Mouse (Mus musculus): ENCODE results near the gene Calm5. TPM values are rescaled to one million over a fixed set of nuclear protein-coding genes. Genes with fewer than 3 reads are reported as not detected.

Gene Calm5
- polyA plus RNA-seq, 1 experiment from 2014 or later: not detected

DNA sequence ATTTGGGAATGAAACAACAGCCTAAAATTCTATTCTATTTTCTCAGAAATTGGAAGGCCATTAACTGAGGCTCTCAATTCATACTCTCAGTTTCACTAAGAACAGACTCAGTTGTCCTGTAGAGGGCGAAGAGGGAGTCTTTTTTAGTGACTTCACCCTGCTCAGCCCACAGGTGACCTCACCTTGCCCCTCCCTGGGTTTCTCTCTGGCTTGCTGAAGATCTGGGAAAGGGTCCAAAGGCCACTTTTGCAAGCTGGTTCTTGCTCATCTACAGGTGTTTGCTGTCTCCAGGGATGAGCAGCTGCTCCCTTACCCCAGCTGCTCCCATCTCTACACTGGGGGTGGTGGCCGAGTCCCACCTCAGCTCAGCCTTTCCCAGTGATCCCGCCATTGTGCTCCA is 8.4 kb downstream of the Calm5 start:
- no peaks in the 10 kb centered on the region for H3K27me3 ChIP-seq (ENCODE audit: control insufficient read depth, insufficient read depth, low read length)
- no peak overlapping the region for H3K27ac ChIP-seq
- H3K36me3 ChIP-seq (replicated peaks; ENCODE audit: control insufficient read depth, insufficient read depth): no peaks in the 10 kb centered on the region
- no peak overlapping the region for H3K9ac ChIP-seq
- no peak for ATAC-seq (ENCODE audit: low FRiP score)
- no peaks in the 10 kb centered on the region for H3K9me3 ChIP-seq (ENCODE audit: control insufficient read depth, low read length)
- H3K4me2 ChIP-seq (replicated peaks): no peak overlapping the region
- no peak for DNase-seq (ENCODE audit: low spot score)
- H3K4me3 ChIP-seq (replicated peaks; ENCODE audit: low read length): no peak overlapping the region
- WGBS: 81% methylated on average over 3 of the region's 3 CpGs
- no peaks in the 10 kb centered on the region for H3K4me1 ChIP-seq (replicated peaks; ENCODE audit: control insufficient read depth, insufficient read depth, low read length)

DNA sequence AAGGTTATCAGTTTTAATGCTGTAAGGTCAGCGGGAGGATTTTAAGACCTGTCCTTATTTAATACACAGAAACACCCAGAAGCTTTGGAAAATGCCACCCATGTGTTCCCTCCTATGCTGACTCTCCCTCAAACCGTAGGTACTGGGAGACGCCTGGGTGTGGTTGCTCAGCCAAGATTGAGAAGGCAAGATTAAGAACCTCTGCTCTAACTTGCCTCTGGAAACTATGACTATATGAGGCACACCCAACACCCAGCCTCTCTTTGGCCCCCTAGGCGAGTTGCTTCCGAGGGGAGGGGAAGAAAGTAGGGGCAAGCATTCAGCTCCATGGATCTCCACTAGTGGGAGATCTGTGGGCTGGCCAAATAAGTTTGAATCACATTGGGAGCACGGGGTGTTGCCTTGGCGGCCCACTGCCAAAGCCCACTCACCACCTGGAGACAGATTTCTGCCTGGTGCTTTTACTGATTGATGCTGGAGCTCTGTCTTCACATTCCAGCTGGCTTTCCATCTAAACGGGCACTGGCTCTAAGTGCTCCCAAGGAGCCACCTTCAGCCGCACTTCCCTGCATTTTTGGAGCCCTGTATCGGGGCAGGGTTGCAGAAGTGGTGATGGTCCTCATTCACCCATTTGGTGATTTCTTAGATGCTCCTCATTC is 9.1 kb downstream of the Calm5 start:
- H3K4me2 ChIP-seq (replicated peaks): no peak overlapping the region
- H3K27ac ChIP-seq: no peak overlapping the region
- no peaks in the 10 kb centered on the region for H3K36me3 ChIP-seq (replicated peaks; ENCODE audit: control insufficient read depth, insufficient read depth)
- H3K9me3 ChIP-seq (ENCODE audit: control insufficient read depth, low read length): no peaks in the 10 kb centered on the region
- no peaks in the 10 kb centered on the region for H3K4me1 ChIP-seq (replicated peaks; ENCODE audit: control insufficient read depth, insufficient read depth, low read length)
- WGBS: 88% methylated on average over 10 of the region's 10 CpGs
- no peak for DNase-seq (ENCODE audit: low spot score)
- no peak overlapping the region for H3K9ac ChIP-seq
- no peaks in the 10 kb centered on the region for H3K27me3 ChIP-seq (ENCODE audit: control insufficient read depth, insufficient read depth, low read length)
- ATAC-seq (ENCODE audit: low FRiP score): no peak
- H3K4me3 ChIP-seq (replicated peaks; ENCODE audit: low read length): no peak overlapping the region

GRCm38 (mm10) chr13:3865648-3866354 is 11.8 kb downstream of the Calm5 start:
- no peak overlapping the region for H3K4me2 ChIP-seq (replicated peaks)
- DNase-seq (ENCODE audit: low spot score) (no peak), ATAC-seq (ENCODE audit: low FRiP score) (no peak)
- H3K4me3 ChIP-seq (replicated peaks; ENCODE audit: low read length): no peak overlapping the region
- H3K4me1 ChIP-seq (replicated peaks; ENCODE audit: control insufficient read depth, insufficient read depth, low read length): no peaks in the 10 kb centered on the region
- no peak overlapping the region for H3K27ac ChIP-seq
- no peak overlapping the region for H3K9ac ChIP-seq
- no peaks in the 10 kb centered on the region for H3K27me3 ChIP-seq (ENCODE audit: control insufficient read depth, insufficient read depth, low read length)
- WGBS: 88% methylated on average over 14 of the region's 14 CpGs
- H3K9me3 ChIP-seq (ENCODE audit: control insufficient read depth, low read length): no peaks in the 10 kb centered on the region
- no peaks in the 10 kb centered on the region for H3K36me3 ChIP-seq (replicated peaks; ENCODE audit: control insufficient read depth, insufficient read depth)

- DNase-seq (ENCODE audit: low spot score): no peak
These were observed 12.5 kb downstream of the Calm5 start for GRCm38 (mm10) chr13:3866355-3867052.

GRCm38 (mm10) chr13:3867158-3867557 is 13.2 kb downstream of the Calm5 start:
- no peak overlapping the region for H3K4me2 ChIP-seq (replicated peaks)
- no peak for ATAC-seq (ENCODE audit: low FRiP score)
- H3K27ac ChIP-seq: no peak overlapping the region
- no peak overlapping the region for H3K4me3 ChIP-seq (replicated peaks; ENCODE audit: low read length)
- no peak overlapping the region for H3K9ac ChIP-seq
- no peaks in the 10 kb centered on the region for H3K36me3 ChIP-seq (replicated peaks; ENCODE audit: control insufficient read depth, insufficient read depth)
- no peaks in the 10 kb centered on the region for H3K4me1 ChIP-seq (replicated peaks; ENCODE audit: control insufficient read depth, insufficient read depth, low read length)
- H3K9me3 ChIP-seq (ENCODE audit: control insufficient read depth, low read length): no peaks in the 10 kb centered on the region
- no peaks in the 10 kb centered on the region for H3K27me3 ChIP-seq (ENCODE audit: control insufficient read depth, insufficient read depth, low read length)
- WGBS: 84% methylated on average over 6 of the region's 6 CpGs
- no peak for DNase-seq (ENCODE audit: low spot score)

More at GRCm38 (mm10) chr13:3866355-3867052, 12.5 kb downstream of the Calm5 start:
- H3K27ac ChIP-seq: no peak overlapping the region
- WGBS: 87% methylated on average over 8 of the region's 8 CpGs
- no peak overlapping the region for H3K4me2 ChIP-seq (replicated peaks)
- H3K4me3 ChIP-seq (replicated peaks; ENCODE audit: low read length): no peak overlapping the region
- no peak for ATAC-seq (ENCODE audit: low FRiP score)
- no peaks in the 10 kb centered on the region for H3K9me3 ChIP-seq (ENCODE audit: control insufficient read depth, low read length)
- no peaks in the 10 kb centered on the region for H3K4me1 ChIP-seq (replicated peaks; ENCODE audit: control insufficient read depth, insufficient read depth, low read length)
- H3K9ac ChIP-seq: no peak overlapping the region
- H3K27me3 ChIP-seq (ENCODE audit: control insufficient read depth, insufficient read depth, low read length): no peaks in the 10 kb centered on the region
- H3K36me3 ChIP-seq (replicated peaks; ENCODE audit: control insufficient read depth, insufficient read depth): no peaks in the 10 kb centered on the region

DNA sequence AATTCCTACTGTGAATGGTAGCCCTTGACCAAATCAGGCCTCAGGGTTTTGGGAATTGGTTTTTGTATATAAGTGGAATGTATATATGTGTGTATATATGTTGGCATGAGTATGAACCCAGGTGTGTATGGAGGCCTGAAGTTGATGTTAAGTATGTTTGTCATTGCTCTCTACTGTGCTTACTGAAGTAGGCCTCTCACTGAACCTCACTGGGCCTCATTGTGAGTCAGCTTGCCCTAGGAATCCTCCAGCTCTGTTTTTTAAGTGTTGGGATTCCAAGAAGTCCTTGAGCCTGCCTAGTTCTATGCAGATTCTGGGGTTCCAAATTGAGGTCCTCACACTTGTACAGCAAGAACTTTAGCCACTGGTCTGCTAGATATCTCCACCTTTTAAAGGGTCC is 15.9 kb downstream of the Calm5 start:
- Histone ChIP-seq H3K36me3 (replicated peaks; ENCODE audit: control insufficient read depth, insufficient read depth) (no peaks in the 10 kb centered on the region), H3K27me3 (ENCODE audit: control insufficient read depth, insufficient read depth, low read length) (no peaks in the 10 kb centered on the region), H3K27ac (no peak overlapping the region), H3K4me2 (replicated peaks) (no peak overlapping the region), H3K4me1 (replicated peaks; ENCODE audit: control insufficient read depth, insufficient read depth, low read length) (no peaks in the 10 kb centered on the region), H3K9ac (no peak overlapping the region), H3K4me3 (replicated peaks; ENCODE audit: low read length) (no peak overlapping the region), H3K9me3 (ENCODE audit: control insufficient read depth, low read length) (no peaks in the 10 kb centered on the region)
- DNase-seq (ENCODE audit: low spot score) (no peak), ATAC-seq (ENCODE audit: low FRiP score) (no peak)

DNA sequence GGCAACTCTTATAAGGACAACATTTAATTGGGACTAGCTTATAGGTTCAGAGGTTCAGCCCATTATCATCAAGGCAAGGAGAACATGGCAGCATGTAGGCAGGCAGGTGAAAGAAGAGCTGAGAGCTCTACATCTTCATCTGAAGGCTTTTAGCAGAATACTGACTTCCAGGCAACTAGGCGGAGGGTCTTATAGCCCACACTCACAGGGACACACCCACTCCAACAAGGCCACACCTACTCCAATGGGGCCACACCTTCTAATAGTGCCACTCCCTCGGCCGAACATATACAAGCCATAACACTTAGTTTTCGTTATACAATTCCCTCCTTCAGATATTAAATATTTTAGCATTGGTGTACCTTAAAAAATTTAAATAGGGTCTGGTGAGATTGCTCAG is 18.9 kb downstream of the Calm5 start:
- DNase-seq (ENCODE audit: low spot score): no peak

DNA sequence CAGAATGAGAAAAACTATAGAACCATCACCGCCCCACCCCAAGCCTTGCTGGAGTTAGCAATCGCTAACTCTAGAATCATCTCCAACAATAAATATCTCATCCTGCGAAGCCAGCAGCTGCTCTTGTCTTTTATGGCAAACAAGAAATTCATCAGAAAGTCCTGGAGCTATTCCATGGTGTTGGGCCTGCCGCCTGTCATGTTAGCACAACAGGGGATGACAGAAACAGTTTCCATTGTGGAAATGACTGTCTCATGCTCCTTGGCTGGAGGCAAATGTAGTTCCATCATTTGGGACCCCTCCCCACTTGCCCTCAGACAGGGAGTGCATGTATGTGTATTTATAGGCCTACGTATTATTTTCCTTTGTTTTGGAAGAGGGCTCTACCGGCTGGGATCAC is 22.5 kb downstream of the Calm5 start:
- Histone ChIP-seq H3K9ac (no peak overlapping the region), H3K27ac (no peak overlapping the region), H3K27me3 (ENCODE audit: control insufficient read depth, insufficient read depth, low read length) (no peaks in the 10 kb centered on the region), H3K9me3 (ENCODE audit: control insufficient read depth, low read length) (no peaks in the 10 kb centered on the region), H3K36me3 (replicated peaks; ENCODE audit: control insufficient read depth, insufficient read depth) (no peaks in the 10 kb centered on the region), H3K4me1 (replicated peaks; ENCODE audit: control insufficient read depth, insufficient read depth, low read length) (no peaks in the 10 kb centered on the region), H3K4me3 (replicated peaks; ENCODE audit: low read length) (no peak overlapping the region), H3K4me2 (replicated peaks) (no peak overlapping the region)
- DNase-seq (ENCODE audit: low spot score) (no peak), ATAC-seq (ENCODE audit: low FRiP score) (no peak)
- 79% methylated on average over 6 of the region's 6 CpGs for WGBS

More for the DNA sequence above, 18.9 kb downstream of the Calm5 start:
- Histone ChIP-seq H3K4me2 (replicated peaks) (no peak overlapping the region), H3K27ac (no peak overlapping the region), H3K9ac (no peak overlapping the region), H3K4me3 (replicated peaks; ENCODE audit: low read length) (no peak overlapping the region), H3K27me3 (ENCODE audit: control insufficient read depth, insufficient read depth, low read length) (no peaks in the 10 kb centered on the region), H3K4me1 (replicated peaks; ENCODE audit: control insufficient read depth, insufficient read depth, low read length) (no peaks in the 10 kb centered on the region), H3K36me3 (replicated peaks; ENCODE audit: control insufficient read depth, insufficient read depth) (no peaks in the 10 kb centered on the region), H3K9me3 (ENCODE audit: control insufficient read depth, low read length) (no peaks in the 10 kb centered on the region)
- WGBS: 93% methylated on average over 4 of the region's 4 CpGs
- ATAC-seq (ENCODE audit: low FRiP score): no peak

DNA sequence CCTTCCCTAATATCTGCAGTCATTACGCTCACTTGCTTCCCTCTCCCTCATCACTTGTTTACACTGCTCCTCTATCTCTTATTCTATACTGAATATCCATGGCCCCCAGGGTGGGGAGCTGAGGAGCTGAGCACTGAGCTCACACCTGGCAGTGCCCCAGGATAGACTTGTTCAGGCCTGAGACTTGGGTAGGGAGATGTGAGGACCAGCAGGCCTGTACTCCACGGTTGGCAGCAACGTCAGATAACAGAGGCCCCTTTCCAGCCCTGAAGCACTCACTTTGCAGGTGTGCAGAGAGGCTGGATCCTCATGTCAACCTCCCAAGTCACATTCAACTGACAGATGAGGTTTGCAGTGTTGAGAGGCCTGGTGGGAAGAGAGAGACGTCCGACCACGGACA is 23.2 kb downstream of the Calm5 start:
- no peak overlapping the region for H3K4me3 ChIP-seq (replicated peaks; ENCODE audit: low read length)
- no peaks in the 10 kb centered on the region for H3K36me3 ChIP-seq (replicated peaks; ENCODE audit: control insufficient read depth, insufficient read depth)
- H3K9ac ChIP-seq: no peak overlapping the region
- no peak for DNase-seq (ENCODE audit: low spot score)
- no peak for ATAC-seq (ENCODE audit: low FRiP score)
- 63% methylated on average over 6 of the region's 6 CpGs for WGBS
- H3K4me1 ChIP-seq (replicated peaks; ENCODE audit: control insufficient read depth, insufficient read depth, low read length): no peaks in the 10 kb centered on the region
- no peaks in the 10 kb centered on the region for H3K27me3 ChIP-seq (ENCODE audit: control insufficient read depth, insufficient read depth, low read length)
- no peaks in the 10 kb centered on the region for H3K9me3 ChIP-seq (ENCODE audit: control insufficient read depth, low read length)
- H3K27ac ChIP-seq: no peak overlapping the region
- H3K4me2 ChIP-seq (replicated peaks): no peak overlapping the region

All from hindbrain, embryonic 14.5 days (tissue).